24 mouse cellular contexts compared by ENCODE assay signal in the genomic region with DNA sequence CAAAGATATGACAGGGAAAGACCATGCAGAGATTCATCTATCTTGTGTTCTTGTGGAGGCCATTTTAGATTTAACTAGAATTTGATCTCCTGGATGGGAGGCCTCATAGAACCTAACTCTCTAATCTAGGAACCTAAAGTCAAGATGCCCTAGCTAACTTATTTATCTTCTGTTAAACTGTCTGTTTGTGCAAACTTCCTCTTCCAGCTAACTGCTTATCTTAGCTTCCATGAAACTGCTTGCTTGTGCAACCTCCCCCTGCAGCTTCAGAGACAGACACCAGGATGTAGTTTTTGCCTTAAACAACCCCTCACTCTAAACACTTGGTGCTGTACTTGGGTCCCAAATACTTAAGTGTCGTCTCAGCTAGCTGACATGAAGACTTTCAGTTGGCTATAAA.
DNase-seq lines count a peak whose midpoint lies in the region; ATAC-seq and TF ChIP-seq lines count a peak whose summit lies in the region.
"Had no signal": no experiment of that assay in that cellular context is flagged by ENCODE, and none has a peak within 500 bp of the region (broad histone marks: within the 10 kb centered on the region; RNA-seq: fewer than 3 reads in every experiment).

No protein-coding gene starts in this region.

- no peak; the same call in 1 of the 2 replicates for TF ChIP-seq RAD21 in MEL (IDR thresholded peaks at IDR 0.05; ENCODE audit: low read depth, low read length)

- peak; percentile 89 to 94 for TF ChIP-seq EP300 in MEL (IDR thresholded peaks at IDR 0.05; ENCODE audit: low read depth in 1 of 2, low read length in 2 of 2)

- no peak for TF ChIP-seq POLR2A in MEL (IDR thresholded peaks at IDR 0.05; ENCODE audit: control insufficient read depth in 1 of 2, insufficient read depth in 1 of 2, low read depth in 1 of 2, low read length in 2 of 2, poor library complexity in 1 of 2)

- H3K27ac ChIP-seq in MEL (ENCODE audit: control insufficient read depth, low read depth, low read length): peak overlapping the region; percentile 62
- H3K27ac ChIP-seq: embryonic facial prominence, embryonic 13.5 days; embryonic facial prominence, embryonic 15.5 days; forebrain, embryonic 10.5 days; forebrain, embryonic 12.5 days had no signal

- H3K9me3 ChIP-seq in MEL (replicated peaks; ENCODE audit: insufficient read depth, low read length): no peaks in the 10 kb centered on the region
- H3K9me3 ChIP-seq: embryonic facial prominence, embryonic 13.5 days; embryonic facial prominence, embryonic 15.5 days; forebrain, embryonic 10.5 days; forebrain, embryonic 12.5 days had no signal

- DNase-seq in 416B (ENCODE audit: low read depth): peak; percentile 18
- DNase-seq in MEL (ENCODE audit: low read depth, low spot score): peak; percentile 74
- DNase-seq in yolk sac, embryonic 10.5 days (ENCODE audit: low spot score): peak; percentile 63
- no peak for DNase-seq in ovary, postnatal 14 days (ENCODE audit: low spot score)
- no peak for DNase-seq in adrenal gland, postnatal 25 days
- no peak for DNase-seq in ovary, postnatal 36 days (ENCODE audit: low spot score)
- DNase-seq: adrenal gland, adult 8-10 months; adrenal gland, postnatal 14 days; cerebellum, adult 11 months; cerebellum, adult 18-20 months; cerebellum, adult 8-10 months; cerebellum, adult 9-11 months; cerebellum, postnatal 14 days; cerebellum, postnatal 36 days; embryo, embryonic 11 days had no signal

- H3K4me1 ChIP-seq in MEL (ENCODE audit: control insufficient read depth in 1 of 2, insufficient read depth in 2 of 2, low read length in 2 of 2): peaks cover 5% of the 10 kb centered on the region in 2 experiments; a peak in 3 of 4 replicates
- H3K4me1 ChIP-seq: embryonic facial prominence, embryonic 13.5 days; embryonic facial prominence, embryonic 15.5 days; forebrain, embryonic 10.5 days; forebrain, embryonic 12.5 days had no signal

- no peak for TF ChIP-seq CTCF in MEL (IDR thresholded peaks at IDR 0.05 in 2 of 3, conservative IDR thresholded peaks at IDR 0.05 in 1 of 3; ENCODE audit: control insufficient read depth in 1 of 3, insufficient read depth in 1 of 3, low read depth in 2 of 3, low read length in 3 of 3, poor library complexity in 1 of 3, severe bottlenecking in 1 of 3)

- H3K27me3 ChIP-seq in MEL (ENCODE audit: control insufficient read depth in 1 of 2, insufficient read depth in 2 of 2, low read length in 2 of 2): no peaks in the 10 kb centered on the region
- H3K27me3 ChIP-seq: embryonic facial prominence, embryonic 13.5 days; embryonic facial prominence, embryonic 15.5 days; forebrain, embryonic 12.5 days had no signal

- H3K4me3 ChIP-seq in MEL (ENCODE audit: control insufficient read depth in 1 of 2, insufficient read depth in 1 of 2, low read depth in 2 of 2, low read length in 2 of 2): no peak overlapping the region
- H3K4me3 ChIP-seq: embryonic facial prominence, embryonic 13.5 days; embryonic facial prominence, embryonic 15.5 days; erythroblast, embryonic 14.5 days; forebrain, embryonic 10.5 days; forebrain, embryonic 12.5 days had no signal

- no peaks in the 10 kb centered on the region for H3K79me2 ChIP-seq in MEL (ENCODE audit: control insufficient read depth, insufficient read depth, low read length, poor library complexity)

- 0 out of 2 replicates have a peak, but pooled peaks have one; percentile 17 for ATAC-seq in granulocyte monocyte progenitor cell, adult 5-6 weeks (replicated peaks; ENCODE audit: poor library complexity, severe bottlenecking)
- ATAC-seq: activated CD4-positive, CD25-positive, alpha-beta regulatory T cell, adult 4 months; forebrain, embryonic 14.5 days; forebrain, embryonic 16.5 days had no signal

- no peak overlapping the region for H3K9ac ChIP-seq in MEL (ENCODE audit: control insufficient read depth, low read depth, low read length, poor library complexity, severe bottlenecking)
- H3K9ac ChIP-seq: embryonic facial prominence, embryonic 13.5 days; embryonic facial prominence, embryonic 15.5 days; forebrain, embryonic 12.5 days had no signal

- peaks cover 0 to 19% of the 10 kb centered on the region in 2 experiments; a peak in 2 of 4 replicates for H3K36me3 ChIP-seq in MEL (ENCODE audit: control insufficient read depth in 1 of 2, insufficient read depth in 2 of 2, low read length in 2 of 2)
- H3K36me3 ChIP-seq: embryonic facial prominence, embryonic 13.5 days; embryonic facial prominence, embryonic 15.5 days; forebrain, embryonic 10.5 days; forebrain, embryonic 12.5 days had no signal

TF ChIP-seq in MEL, 35 proteins besides CTCF, POLR2A, EP300 and RAD21:
- peak; percentile 78 for TF ChIP-seq RCOR1 (IDR thresholded peaks at IDR 0.05; ENCODE audit: low read depth, low read length)
- TF ChIP-seq MAX (IDR thresholded peaks at IDR 0.05; ENCODE audit: low read length): no peak
- TF ChIP-seq TBP (IDR thresholded peaks at IDR 0.05; ENCODE audit: low read depth, low read length): no peak
- TF ChIP-seq TAL1 (IDR thresholded peaks at IDR 0.05; ENCODE audit: low read length): peak; percentile 38
- no peak for TF ChIP-seq MYC (IDR thresholded peaks at IDR 0.05; ENCODE audit: low read depth, low read length)
- TF ChIP-seq KAT2A (conservative IDR thresholded peaks at IDR 0.05; ENCODE audit: low read depth, low read length): no peak
- no peak for TF ChIP-seq UBTF (IDR thresholded peaks at IDR 0.05; ENCODE audit: borderline replicate concordance, insufficient read depth, low read depth, low read length)
- TF ChIP-seq MXI1 (IDR thresholded peaks at IDR 0.05; ENCODE audit: low read depth, low read length): no peak
- TF ChIP-seq TCF12 (IDR thresholded peaks at IDR 0.05; ENCODE audit: low read depth, low read length): peak; percentile 74
- TF ChIP-seq JUND (IDR thresholded peaks at IDR 0.05; ENCODE audit: low read depth, low read length): no peak
- TF ChIP-seq ZC3H11A (IDR thresholded peaks at IDR 0.05; ENCODE audit: low read depth, low read length): 0 out of 2 replicates have a peak, but pooled peaks have one; percentile 12
- no peak for TF ChIP-seq POLR2AphosphoS2 (IDR thresholded peaks at IDR 0.05; ENCODE audit: low read length)
- TF ChIP-seq MYB (IDR thresholded peaks at IDR 0.05; ENCODE audit: low read depth, low read length): peak; percentile 96
- peak; percentile 90 for TF ChIP-seq GATA1 (IDR thresholded peaks at IDR 0.05; ENCODE audit: low read depth, low read length)
- no peak for TF ChIP-seq USF1 (IDR thresholded peaks at IDR 0.05; ENCODE audit: low read depth, low read length)
- no peak for TF ChIP-seq NELFE (IDR thresholded peaks at IDR 0.05; ENCODE audit: low read depth, low read length)
- no peak for TF ChIP-seq ELF1 (IDR thresholded peaks at IDR 0.05; ENCODE audit: low read depth, low read length)
- no peak for TF ChIP-seq MAZ (IDR thresholded peaks at IDR 0.05; ENCODE audit: low read depth, low read length)
- peak; percentile 67 for TF ChIP-seq ETS1 (IDR thresholded peaks at IDR 0.05; ENCODE audit: low read depth, low read length)
- no peak for TF ChIP-seq POLR2AphosphoS5 (IDR thresholded peaks at IDR 0.05; ENCODE audit: borderline replicate concordance, low read depth, low read length)
- 0 out of 2 replicates have a peak, but pooled peaks have one; percentile 47 for TF ChIP-seq HCFC1 (IDR thresholded peaks at IDR 0.05; ENCODE audit: low read depth, low read length)
- no peak for TF ChIP-seq GABPA (IDR thresholded peaks at IDR 0.05; ENCODE audit: low read depth, low read length)
- no peak for TF ChIP-seq ZKSCAN1 (IDR thresholded peaks at IDR 0.05; ENCODE audit: low read depth, low read length)
- no peak for TF ChIP-seq MEF2A (IDR thresholded peaks at IDR 0.05; ENCODE audit: extremely low read depth, insufficient replicate concordance, low read depth, low read length, poor library complexity, severe bottlenecking)
- TF ChIP-seq E2F4 (IDR thresholded peaks at IDR 0.05; ENCODE audit: borderline replicate concordance, low read depth, low read length): no peak
- TF ChIP-seq CHD2 (IDR thresholded peaks at IDR 0.05; ENCODE audit: low read length): no peak
- TF ChIP-seq SIN3A (IDR thresholded peaks at IDR 0.05; ENCODE audit: low read length): peak; percentile 37; the same call in 1 of the 2 replicates
TF ChIP-seq in MEL: peak in this region for 9.

Comparison
In these comparisons a context has a peak if more than half of its experiments do, and no peak if none do; other contexts are left out.
1. DNase-seq: peak in 416B (single experiment), MEL (single experiment) and yolk sac, embryonic 10.5 days (single experiment); none in ovary, postnatal 14 days (single experiment), adrenal gland, postnatal 25 days (single experiment) and ovary, postnatal 36 days (single experiment).